Mouse (Mus musculus) heart, postnatal 25 days (tissue): ENCODE results near the gene Cabp2. TPM values are rescaled to one million over a fixed set of nuclear protein-coding genes. Genes with fewer than 3 reads are reported as not detected.

Experiments
- DNase-seq: peaks from one replicate; pipeline ENCODE4 v3.0.0; 2022; ENCODE audit warnings: low spot score
- intact Hi-C: fragments of 180-260 bp; cut with DNase I; formaldehyde crosslinking; loops from one replicate; pipeline ENCODE4 v1.15.1; 2025
- total RNA-seq, 2 experiments: library from RNA; stranded (reverse); gene quantifications; 2 replicates each; pipeline ENCODE4 v1.2.3; 2021

Gene Cabp2
- total RNA-seq, 2 experiments from 2014 or later, result not detected

DNA sequence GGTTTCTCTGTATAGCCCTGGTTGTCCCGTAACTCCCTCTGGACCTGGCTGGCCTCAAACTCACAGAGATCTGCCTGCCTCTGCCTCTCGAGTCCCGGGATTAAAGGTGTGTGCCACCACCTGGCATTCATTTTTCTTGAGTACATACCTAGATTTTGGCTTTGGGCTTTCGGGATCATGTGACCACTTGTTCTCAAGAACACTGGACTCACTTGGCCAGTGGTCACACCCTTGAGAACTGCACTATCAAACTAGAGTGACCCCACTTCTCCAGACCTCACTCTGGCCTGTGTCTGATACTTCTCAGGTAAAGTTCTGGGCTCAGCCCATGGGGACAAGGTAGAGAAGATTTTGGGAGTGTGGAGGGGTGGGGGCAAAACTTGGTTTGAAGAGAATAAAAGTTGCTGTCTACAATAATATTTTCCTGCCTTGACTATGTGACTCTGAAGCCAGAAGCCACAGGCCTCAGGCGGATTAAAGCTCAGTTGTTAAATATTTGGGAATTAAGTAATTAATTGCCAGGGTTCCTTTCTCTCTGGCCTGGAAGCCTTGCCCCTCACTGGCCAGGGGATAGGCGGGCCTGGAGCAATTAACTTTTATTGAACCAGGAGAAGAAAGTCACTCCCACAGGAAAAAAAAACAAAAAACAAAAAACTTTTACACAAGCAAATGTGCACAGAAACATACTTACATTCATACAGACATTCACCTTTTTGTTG, 8.5 kb upstream of the Cabp2 start:
- intact Hi-C loops, result no loop called here
- DNase-seq, result no peak

DNA sequence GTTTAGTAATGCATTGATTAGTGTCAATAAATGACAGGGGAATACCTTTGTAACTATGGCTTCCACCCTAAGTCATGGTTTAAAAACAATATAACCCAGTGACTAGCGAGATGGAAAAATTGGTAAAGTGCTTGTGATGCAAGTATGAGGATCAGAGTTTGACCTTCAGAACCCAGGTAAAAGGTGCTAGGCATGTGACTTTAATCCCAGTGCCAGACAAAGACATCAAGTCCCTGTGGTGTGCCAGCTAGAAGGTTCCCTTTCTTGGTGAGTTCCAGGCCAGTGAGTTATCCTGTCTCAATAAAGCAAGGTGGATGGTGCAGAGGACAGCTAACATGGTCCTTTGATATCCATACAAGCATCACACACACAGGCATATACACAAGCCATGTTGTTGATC, 5.8 kb upstream of the Cabp2 start:
- intact Hi-C loops, result no loop called here
- no peak for DNase-seq

DNA sequence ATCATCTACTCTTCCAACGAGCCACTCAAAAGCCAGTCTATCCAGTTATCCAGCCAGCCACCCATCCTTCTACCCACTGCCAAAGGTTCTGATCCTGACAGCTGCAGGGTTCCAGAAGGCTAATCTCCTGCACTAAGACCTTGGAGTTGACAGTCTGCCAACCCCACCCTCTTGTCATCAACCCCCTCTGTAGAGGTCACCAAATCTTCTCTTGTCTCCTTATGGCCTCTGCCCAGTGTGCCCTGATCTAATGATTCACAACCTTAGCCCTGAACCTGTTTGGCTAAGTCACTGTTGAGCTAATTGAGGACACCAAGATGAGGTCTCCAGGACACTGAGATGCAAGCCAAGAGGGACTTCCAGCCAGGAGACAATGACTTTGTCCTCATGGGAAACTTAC, 1.8 kb upstream of the Cabp2 start:
- no peak for DNase-seq
- intact Hi-C loops, result no loop called here

DNA sequence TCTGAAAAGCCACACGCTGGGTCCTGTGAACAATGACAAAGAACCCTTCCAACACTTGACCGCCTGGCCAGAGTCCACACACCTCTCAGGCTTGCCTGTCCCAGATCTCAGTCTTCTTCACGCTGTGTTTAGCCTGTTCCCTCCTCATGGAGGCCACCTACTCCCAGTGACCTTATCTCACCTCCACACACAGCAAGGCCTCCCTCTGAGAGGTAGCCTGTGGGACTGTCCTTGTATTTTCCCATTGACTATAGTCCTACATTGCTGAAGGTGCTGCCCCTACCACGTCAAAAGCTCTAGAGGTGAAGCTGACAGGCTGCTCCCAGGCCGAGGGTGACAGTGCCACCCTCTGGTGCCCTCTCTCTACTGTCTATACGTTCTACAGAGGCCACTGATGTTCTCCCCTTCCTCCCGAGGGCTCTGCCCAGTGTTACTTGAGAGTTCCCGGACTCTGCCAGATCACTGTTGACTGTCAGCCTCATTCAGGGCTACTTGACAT, 818 bp upstream of the Cabp2 start:
- intact Hi-C loops, result no loop called here

DNA sequence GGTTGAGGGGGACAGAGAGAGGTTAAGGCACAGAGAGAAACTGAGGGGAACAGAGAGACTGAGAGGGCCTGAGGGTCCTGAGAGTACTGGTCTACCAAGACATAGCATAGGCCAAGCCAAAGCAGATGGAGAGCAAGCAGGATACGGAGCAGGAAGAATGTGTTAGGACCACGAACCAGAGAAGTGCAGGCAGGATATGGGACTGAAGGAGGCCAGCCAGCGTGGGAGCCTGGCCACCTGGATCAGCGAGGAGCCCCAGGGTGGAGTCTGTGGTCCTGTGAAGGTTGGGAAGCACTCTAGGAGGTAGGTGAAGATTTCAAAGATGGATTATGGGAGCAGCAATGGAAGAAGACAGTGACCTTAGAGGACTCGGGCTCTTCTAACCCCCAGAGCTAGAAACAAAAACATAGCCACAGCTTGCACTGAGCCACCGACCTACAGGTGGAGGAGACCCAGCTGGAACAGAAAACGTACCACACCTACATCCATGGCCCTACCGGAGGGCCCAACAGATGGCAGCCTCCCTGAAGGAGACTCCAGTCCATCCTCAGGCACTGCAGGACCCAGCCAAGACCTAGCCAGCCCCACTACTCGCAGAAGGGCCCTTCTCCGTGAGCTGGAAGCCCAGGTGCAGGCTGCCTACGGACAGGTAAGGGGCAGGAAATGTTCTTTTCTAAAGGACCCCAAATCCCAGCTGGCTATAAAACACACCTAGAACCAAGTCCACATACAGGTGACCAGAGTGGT, 1.0 kb downstream of the Cabp2 start:
- DNase-seq, result no peak
- intact Hi-C loops, result no loop called here

More for the DNA sequence above, 818 bp upstream of the Cabp2 start:
- DNase-seq, result no peak

DNA sequence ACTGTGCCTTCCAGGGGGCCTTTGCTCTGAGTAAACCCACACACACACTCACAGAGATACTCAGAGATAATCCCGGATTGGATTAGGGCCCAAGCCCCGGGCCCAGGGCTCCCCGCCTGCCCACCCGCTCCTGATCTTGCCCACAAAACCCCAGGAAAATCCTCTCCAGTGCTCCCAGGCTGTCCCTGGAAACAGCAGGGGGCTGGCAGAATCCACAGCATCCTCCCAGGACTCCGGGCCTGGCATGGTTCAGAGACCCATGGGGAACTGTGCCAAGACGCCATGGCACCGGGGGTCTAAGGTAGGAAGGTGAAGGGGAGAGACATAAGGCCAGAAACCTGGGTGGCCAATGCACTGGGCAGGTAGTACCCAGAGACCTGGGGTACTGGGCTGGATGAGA, 1.9 kb downstream of the Cabp2 start:
- intact Hi-C loops, result no loop called here
- no peak for DNase-seq

DNA sequence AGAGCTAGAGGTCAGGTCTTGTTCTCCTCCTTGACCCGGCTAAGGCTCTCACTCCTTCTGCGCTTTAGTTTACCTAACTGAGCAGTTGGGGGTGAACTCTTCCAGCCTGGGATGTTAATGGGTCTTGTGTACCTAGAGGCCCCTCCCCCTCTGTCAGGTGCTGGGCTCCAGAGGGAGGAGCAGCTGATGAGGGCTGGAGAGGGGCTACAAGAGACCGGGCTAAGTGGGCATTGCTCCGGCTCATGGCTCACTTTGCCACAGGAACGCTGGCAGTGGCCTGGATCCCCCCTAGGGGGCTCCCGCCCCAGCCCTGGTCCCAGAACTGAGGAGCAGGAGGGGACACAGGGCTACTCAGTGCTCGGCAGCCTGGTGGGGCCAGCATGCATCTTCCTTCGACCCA, 2.4 kb downstream of the Cabp2 start:
- intact Hi-C loops, result no loop called here
- no peak for DNase-seq

DNA sequence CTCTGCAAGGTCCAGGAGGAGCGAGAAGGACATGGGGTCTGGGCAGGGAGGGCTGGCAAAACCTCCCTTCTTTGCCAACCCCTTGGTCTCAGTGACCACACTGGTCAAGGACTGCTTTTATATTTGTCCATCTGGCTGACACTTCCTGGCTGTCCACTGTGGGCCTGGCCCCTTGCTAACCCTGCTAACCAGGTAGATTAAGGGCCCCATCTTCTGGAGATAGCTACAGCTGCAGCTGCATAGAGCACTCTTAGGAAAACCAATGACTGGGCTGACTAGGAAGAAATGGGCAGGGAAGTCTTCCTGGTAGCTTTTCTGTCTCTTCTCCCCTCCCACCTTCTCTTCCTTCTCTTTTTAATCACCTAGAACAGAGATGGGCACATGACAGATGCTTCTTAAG, 3.6 kb downstream of the Cabp2 start:
- intact Hi-C loops, result no loop called here
- no peak for DNase-seq

DNA sequence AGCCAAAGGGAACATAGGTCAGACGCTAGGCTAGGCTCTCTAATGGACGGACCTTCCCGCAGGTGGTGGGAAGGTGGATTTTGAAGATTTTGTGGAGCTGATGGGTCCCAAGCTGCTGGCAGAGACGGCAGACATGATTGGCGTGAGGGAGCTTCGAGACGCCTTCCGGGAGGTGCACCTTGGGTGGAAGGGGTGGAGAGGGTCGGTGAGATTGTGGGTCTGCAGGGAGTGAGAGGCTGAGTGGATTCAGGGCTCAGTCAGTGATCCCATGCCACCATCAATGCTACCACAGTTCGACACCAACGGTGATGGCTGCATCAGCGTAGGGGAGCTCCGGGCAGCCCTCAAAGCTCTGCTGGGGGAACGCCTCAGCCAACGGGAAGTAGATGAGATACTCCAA, 4.8 kb downstream of the Cabp2 start:
- no peak for DNase-seq
- intact Hi-C loops, result no loop called here

DNA sequence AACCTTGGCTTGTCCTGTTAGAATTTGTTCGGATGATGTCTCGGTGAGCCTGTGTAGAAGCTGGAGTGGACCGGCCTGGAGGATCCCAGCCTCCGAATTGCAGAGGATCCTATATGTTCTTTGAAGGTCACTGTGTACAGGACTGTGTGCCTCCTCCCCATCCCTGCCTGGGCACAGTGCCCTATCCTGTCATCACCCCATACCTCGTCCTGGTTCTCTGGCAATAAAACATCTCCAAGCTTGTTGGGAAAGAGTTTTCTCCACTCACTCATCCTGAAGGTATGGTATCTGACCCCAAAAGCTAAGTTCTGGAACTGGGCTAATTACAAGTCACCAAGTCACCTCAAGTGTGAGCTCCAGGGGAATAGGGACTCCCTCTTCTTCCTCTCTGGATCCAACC, 5.7 kb downstream of the Cabp2 start:
- DNase-seq, result no peak
- intact Hi-C loops, result no loop called here

DNA sequence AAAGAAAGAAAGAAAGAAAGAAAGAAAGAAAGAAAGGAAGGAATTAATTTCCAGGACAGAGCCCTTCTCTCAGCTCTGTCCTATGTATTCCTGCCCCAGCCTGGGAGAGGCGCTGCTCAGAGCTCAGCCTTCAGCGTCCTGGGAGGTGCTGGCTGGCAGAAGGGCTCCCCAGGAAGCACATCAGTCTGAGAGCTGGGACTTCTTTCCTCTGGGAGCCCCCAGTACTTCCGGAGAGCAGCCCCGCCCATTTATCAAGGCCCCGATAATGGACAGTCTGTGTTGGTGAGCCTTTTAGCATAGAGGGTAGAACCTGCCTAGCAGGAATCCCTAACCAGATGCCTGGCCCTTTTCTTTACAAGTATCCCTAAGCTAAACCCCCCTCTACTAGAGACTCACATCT, 6.8 kb downstream of the Cabp2 start:
- intact Hi-C loops, result no loop called here
- no peak for DNase-seq

DNA sequence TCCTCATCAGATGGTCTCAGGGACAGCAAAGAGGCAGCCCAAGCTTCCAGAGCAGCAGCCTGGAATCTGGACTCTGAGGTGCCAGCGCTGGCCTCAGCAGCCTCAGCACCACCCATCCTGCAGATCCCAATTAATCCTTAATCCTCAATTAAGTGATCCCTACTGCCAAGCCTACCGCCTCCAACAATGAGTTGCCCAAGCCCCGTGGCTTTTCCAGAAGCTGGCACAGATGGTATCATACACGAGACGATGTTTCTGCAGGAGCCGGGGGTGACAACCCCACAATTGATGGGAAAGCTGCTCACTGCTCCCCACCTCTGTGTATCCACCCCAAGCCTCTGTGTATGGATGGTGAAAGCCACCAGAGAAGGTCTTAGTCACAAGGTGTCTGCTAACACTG, 7.8 kb downstream of the Cabp2 start:
- no peak for DNase-seq
- intact Hi-C loops, result no loop called here

DNA sequence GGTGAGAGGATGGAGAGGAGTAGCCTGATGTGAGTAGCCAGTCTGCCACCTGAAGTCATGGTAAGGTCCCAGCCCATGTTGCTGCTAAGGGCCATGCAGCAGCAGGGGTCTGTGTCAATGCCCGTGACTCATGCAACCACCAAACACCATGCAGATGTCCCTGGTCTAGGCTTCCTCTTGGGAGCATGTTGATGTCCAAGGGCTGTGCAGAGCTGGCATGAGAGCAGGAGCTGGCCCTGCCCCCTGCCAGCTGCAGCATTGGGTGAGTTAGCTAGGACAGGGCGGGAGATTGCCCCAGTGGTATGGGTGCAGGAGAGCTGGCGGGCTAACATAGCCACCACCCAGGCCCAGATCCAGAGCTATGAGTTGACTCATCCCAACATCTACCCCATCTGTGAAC, 9.1 kb downstream of the Cabp2 start:
- intact Hi-C loops, result no loop called here
- no peak for DNase-seq

DNA sequence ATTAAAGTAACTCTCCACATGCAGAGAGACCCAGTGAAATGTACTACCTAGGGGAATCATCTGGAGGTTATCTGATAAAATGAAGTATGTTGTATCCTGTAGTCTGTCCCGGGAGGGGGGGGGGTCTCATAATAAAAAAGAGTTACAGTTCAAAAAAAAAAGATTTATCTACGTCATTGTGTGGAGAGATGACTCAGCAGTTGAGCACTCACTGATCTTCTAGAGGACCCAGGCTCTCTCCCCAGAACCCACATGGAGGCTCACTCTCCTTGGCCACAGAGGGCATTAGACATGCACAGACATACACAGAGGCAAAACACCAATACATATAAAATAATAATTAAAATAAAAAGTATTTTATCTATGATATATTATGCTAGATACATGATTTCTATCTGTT, 10.0 kb downstream of the Cabp2 start:
- intact Hi-C loops, result no loop called here
- DNase-seq, result no peak

DNA sequence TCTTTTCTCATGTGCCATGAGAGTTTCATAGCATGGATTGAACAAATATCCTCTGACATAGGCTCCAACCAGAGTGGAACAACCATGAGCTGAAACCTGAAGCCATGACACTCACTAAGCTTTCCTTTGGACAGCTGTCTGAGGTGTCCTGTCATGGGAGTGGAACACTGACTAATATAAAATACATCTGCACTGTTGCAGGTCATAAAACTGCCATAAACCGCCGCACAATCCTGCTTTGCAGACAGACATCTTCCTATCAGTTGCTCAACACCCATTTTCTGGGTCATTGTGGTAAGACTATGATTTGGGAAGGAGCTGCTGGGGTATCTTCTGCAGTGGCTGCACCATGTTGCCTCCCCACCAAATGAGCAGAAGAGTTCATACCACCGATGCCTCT, 11.4 kb downstream of the Cabp2 start:
- no peak for DNase-seq
- intact Hi-C loops, result no loop called here

DNA sequence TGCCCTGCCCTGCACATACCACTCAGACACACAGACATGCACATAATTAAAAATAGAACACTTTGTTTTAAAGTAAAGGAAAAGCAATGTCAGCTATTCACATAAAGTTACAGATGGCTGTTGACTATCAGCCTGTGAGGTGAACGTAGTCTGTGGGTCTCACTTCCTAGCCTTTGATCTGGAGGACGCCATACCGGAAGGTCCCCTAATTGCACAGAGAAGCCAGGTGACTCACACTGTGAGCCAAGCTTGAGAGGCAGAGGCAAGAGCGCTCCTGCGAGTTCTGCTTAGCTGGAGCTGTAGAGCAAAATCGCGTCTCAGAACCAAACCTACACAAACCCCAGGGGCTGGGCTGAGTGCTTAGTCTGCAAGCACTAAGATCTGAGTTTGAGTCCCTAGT, 12.4 kb downstream of the Cabp2 start:
- no peak for DNase-seq
- intact Hi-C loops, result no loop called here

DNA sequence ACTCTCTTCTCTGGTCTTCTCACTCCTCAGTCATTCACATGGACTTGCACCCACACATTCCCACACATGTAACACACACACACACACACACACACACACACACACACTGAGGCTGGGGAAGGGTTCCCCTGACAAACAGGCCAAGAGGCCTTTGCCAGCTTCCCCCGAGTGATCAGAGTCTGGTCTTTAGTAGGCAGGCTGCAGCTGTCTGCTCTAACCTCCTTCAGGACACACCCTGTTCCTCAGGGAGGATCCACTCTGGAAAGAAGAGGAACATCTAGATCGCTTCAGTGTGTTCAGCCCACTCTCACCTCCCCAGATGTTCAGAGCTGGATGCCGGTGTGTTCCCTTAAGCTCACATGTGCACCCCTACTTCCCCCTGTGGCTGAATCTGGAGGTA, 13.0 kb downstream of the Cabp2 start:
- intact Hi-C loops, result no loop called here

DNA sequence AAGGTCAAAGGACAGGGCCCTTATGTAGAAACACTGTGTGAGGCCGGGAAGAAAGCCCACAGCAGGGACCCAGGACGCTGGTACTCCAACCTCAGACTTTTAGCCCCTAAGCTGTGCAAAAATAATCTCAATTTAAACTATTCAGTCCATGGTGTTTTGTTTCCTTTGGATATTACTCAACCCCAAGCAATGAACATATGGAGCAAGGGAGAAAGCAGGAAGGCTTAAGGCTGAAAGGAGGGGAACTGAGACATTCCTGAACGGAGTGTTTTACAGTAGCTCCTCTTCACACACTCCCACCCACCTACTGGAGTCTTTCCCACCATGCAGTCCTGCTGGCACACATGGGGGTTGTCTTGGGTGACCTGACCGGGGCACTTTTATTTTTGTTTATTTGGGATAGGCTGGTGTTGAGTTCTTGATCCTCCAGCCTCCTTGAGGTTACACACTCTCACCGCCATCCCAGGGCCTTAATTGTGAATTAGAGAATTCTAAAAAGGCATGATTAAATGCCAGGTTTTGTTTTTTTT, 13.5 kb downstream of the Cabp2 start:
- intact Hi-C loops, result no loop called here
- DNase-seq, result no peak

More for the DNA sequence above, 13.0 kb downstream of the Cabp2 start:
- DNase-seq, result no peak

DNA sequence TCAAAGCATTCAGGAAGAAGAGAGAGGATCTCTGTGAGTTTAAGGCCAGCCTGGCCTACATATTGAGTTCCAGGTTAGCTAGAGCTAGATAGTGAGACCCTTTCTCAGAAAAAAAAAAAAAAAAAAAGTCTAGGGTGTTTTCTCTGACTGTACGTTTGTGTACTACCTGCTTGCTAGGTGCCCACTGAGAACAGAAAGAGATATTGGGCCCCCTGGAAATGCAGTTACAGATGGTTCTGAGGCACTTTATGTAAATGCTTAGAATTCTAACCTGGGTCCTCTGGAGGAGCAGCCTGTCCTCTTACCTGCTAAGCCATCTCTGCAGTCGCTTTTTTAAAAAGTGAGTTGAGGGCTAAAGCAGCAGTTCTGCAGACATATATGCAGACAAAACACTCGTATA, 14.4 kb downstream of the Cabp2 start:
- no peak for DNase-seq
- intact Hi-C loops, result no loop called here

DNA sequence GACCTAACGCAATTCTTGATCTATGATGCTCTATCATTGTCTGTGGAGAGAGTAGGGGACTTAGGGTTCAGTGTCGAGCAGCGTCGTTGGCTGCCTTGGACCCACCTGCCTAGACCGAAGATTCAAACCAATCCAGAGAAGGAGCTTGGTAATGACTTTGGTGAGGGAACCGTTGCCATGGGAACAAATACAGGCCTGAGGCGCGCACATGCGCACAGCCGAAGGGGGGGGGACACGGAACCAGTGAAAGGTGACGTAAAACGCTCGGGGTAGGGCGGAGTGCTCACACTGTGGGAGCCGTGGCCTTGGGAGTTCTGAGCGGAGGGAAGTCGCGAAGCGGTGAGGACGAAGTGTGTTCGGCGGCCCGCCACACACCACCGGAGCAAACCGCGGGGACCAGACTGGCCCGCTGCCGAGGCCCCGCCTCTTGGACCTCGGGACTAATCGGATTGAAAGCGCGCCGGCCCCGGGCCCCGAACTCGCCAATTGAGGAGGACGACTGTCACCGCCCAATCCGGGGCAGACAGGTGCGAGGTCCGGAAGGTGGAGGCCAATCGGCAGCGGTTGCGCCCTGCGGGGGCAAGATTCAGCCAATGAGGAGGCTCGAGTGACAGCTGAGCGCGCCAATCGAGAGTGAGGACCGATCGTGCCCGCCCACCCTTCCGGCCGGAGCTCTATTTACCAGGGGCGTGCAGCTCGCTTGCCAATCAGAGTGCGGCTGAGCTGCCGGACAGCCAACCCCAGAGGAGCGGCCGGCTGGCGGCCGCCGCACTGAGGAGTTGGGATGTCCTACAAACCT, 15.5 kb downstream of the Cabp2 start, which contains the start of gene Cdk2ap2:
Gene Cdk2ap2, plus strand, starts transcription at position 541 of the 799 bp plus-strand sequence.
- intact Hi-C loops, result no loop called here
- DNase-seq, result peak; percentile 99

DNA sequence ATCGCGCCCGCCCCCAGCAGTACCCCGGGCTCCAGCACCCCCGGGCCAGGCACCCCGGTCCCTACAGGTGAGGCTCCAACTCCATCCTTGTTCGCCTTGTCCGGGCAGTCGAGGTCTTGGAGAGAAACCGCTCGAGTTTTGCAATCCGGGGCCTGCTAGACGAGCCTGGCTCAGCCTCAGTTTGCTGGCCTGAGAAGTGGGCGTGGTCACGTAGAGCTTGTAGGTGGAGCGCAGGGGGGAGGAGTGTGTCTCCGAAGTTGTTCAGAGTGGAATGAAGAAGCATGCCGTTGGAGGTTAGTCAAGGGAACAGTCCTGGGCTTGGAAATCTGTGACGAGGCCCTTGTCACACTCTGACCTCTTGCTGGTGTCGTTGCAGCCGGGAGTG, 16.1 kb downstream of the Cabp2 start:
- DNase-seq, result no peak
- intact Hi-C loops, result no loop called here
